Mouse (Mus musculus): ENCODE data around the gene Rapgef2. TPM values are rescaled to one million over a fixed set of nuclear protein-coding genes. Genes with fewer than 3 reads are reported as not detected.

Rapgef2 gene
- polyA plus RNA-seq, 1 experiment, result 6.0 TPM

GRCm38 (mm10) chr3:79210243-79210642 is 76.1 kb downstream of the Rapgef2 start:
- WGBS, result 17% methylated on average over 5 of the region's 5 CpGs
- H3K4me3 ChIP-seq (replicated peaks; ENCODE audit: control insufficient read depth, low read depth, low read length), result no peak overlapping the region
- no peak for TF ChIP-seq CTCF (IDR thresholded peaks at IDR 0.05; ENCODE audit: control insufficient read depth, insufficient read depth, low read length)
- TF ChIP-seq POLR2A (IDR thresholded peaks at IDR 0.05; ENCODE audit: borderline replicate concordance, control insufficient read depth, low read depth, low read length), result no peak
- H3K27ac ChIP-seq (ENCODE audit: control insufficient read depth, insufficient read depth, low read depth, low read length, poor library complexity), result no peak overlapping the region
- H3K4me1 ChIP-seq (ENCODE audit: control insufficient read depth, insufficient read depth, low read length), result no peaks in the 10 kb centered on the region; the same call in 1 of the 2 replicates

- TF ChIP-seq POLR2A (IDR thresholded peaks at IDR 0.05; ENCODE audit: borderline replicate concordance, control insufficient read depth, low read depth, low read length) (no peak), CTCF (IDR thresholded peaks at IDR 0.05; ENCODE audit: control insufficient read depth, insufficient read depth, low read length) (no peak)
- no peak overlapping the region for H3K27ac ChIP-seq (ENCODE audit: control insufficient read depth, insufficient read depth, low read depth, low read length, poor library complexity)
- no peak overlapping the region for H3K4me3 ChIP-seq (replicated peaks; ENCODE audit: control insufficient read depth, low read depth, low read length)
- peaks cover 1% of the 10 kb centered on the region; the same call in 1 of the 2 replicates for H3K4me1 ChIP-seq (ENCODE audit: control insufficient read depth, insufficient read depth, low read length)
- WGBS, result 76% methylated on average over 2 of the region's 2 CpGs
Measured at GRCm38 (mm10) chr3:79207216-79207615, 79.1 kb downstream of the Rapgef2 start.

GRCm38 (mm10) chr3:79206524-79206923 is 79.8 kb downstream of the Rapgef2 start:
- H3K27ac ChIP-seq (ENCODE audit: control insufficient read depth, insufficient read depth, low read depth, low read length, poor library complexity), result no peak overlapping the region
- 89% methylated on average over 7 of the region's 7 CpGs for WGBS
- no peak overlapping the region for H3K4me3 ChIP-seq (replicated peaks; ENCODE audit: control insufficient read depth, low read depth, low read length)
- peaks cover 1% of the 10 kb centered on the region; the same call in 1 of the 2 replicates for H3K4me1 ChIP-seq (ENCODE audit: control insufficient read depth, insufficient read depth, low read length)
- TF ChIP-seq POLR2A (IDR thresholded peaks at IDR 0.05; ENCODE audit: borderline replicate concordance, control insufficient read depth, low read depth, low read length), result no peak
- no peak for TF ChIP-seq CTCF (IDR thresholded peaks at IDR 0.05; ENCODE audit: control insufficient read depth, insufficient read depth, low read length)

DNA sequence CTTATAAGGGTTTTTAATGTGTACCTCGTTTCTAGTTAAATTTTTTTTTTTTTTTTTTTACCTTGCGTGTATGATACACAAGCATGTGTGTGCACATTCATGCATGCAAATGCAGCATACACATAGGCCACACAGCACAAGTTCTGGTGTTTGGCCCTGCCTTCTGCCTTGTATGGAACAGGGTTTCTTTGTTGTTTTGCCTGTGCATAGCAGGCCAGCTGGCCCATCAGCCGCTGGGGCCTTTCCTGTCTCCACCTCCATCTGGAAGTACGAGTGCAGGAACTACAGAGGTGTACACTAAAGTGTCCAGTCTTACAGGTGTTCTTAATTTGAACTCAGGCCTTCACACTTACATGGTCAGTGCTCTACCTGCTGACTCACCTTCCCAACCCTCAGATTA is 80.3 kb downstream of the Rapgef2 start:
- WGBS, result 82% methylated on average over 4 of the region's 4 CpGs
- Histone ChIP-seq H3K4me3 (replicated peaks; ENCODE audit: control insufficient read depth, low read depth, low read length) (no peak overlapping the region), H3K4me1 (ENCODE audit: control insufficient read depth, insufficient read depth, low read length) (peaks cover 1% of the 10 kb centered on the region; the same call in 1 of the 2 replicates), H3K27ac (ENCODE audit: control insufficient read depth, insufficient read depth, low read depth, low read length, poor library complexity) (no peak overlapping the region)
- TF ChIP-seq POLR2A (IDR thresholded peaks at IDR 0.05; ENCODE audit: borderline replicate concordance, control insufficient read depth, low read depth, low read length) (no peak), CTCF (IDR thresholded peaks at IDR 0.05; ENCODE audit: control insufficient read depth, insufficient read depth, low read length) (no peak)

GRCm38 (mm10) chr3:79205112-79205511 is 81.2 kb downstream of the Rapgef2 start:
- H3K4me1 ChIP-seq (ENCODE audit: control insufficient read depth, insufficient read depth, low read length), result peaks cover 1% of the 10 kb centered on the region; the same call in 1 of the 2 replicates
- H3K4me3 ChIP-seq (replicated peaks; ENCODE audit: control insufficient read depth, low read depth, low read length), result no peak overlapping the region
- TF ChIP-seq CTCF (IDR thresholded peaks at IDR 0.05; ENCODE audit: control insufficient read depth, insufficient read depth, low read length) (no peak), POLR2A (IDR thresholded peaks at IDR 0.05; ENCODE audit: borderline replicate concordance, control insufficient read depth, low read depth, low read length) (no peak)
- WGBS, result 52% methylated on average over 3 of the region's 3 CpGs
- H3K27ac ChIP-seq (ENCODE audit: control insufficient read depth, insufficient read depth, low read depth, low read length, poor library complexity), result no peak overlapping the region

DNA sequence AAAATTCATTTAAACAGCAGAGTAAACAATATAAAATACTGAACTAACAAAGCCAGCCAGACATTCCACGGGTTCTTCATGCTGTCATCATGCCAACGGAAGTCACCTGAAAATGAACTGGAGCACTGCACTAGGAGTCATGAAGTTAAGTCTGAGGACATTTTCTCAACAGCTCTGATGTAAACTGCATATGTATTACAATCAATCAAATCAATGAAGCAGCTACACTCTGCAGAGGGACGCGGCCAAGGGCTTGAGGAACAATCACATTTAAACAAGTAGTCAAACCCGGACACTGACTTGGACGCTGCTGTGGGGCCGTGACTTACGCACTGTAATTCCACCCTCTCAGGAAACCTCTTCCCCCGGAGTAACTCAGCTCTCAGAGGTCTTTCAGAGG is 82.1 kb downstream of the Rapgef2 start:
- no peak overlapping the region for H3K27ac ChIP-seq (ENCODE audit: control insufficient read depth, insufficient read depth, low read depth, low read length, poor library complexity)
- H3K4me1 ChIP-seq (ENCODE audit: control insufficient read depth, insufficient read depth, low read length), result peaks cover 1% of the 10 kb centered on the region; the same call in 1 of the 2 replicates
- no peak overlapping the region for H3K4me3 ChIP-seq (replicated peaks; ENCODE audit: control insufficient read depth, low read depth, low read length)
- WGBS, result 83% methylated on average over 9 of the region's 9 CpGs
- TF ChIP-seq CTCF (IDR thresholded peaks at IDR 0.05; ENCODE audit: control insufficient read depth, insufficient read depth, low read length) (no peak), POLR2A (IDR thresholded peaks at IDR 0.05; ENCODE audit: borderline replicate concordance, control insufficient read depth, low read depth, low read length) (no peak)

DNA sequence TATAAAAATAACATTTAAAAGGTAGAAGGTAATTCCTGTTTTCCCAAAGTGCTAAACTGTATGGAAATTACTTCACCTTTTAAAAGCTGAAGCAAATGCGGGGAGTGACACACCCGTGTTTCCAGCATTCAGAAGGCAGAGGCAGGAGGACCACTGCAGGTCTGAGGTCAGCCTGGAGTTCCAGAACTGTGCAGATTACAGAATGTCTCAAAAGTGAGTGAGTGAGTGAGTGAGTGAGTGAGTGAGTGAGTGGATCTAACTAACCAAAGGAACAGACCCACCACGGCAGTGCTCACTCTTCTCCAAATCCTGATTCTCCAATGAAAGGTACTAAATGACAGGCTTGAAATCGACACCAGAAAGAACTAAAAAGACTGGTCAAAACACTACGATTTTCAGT is 82.5 kb downstream of the Rapgef2 start:
- TF ChIP-seq CTCF (IDR thresholded peaks at IDR 0.05; ENCODE audit: control insufficient read depth, insufficient read depth, low read length), result no peak
- no peak for TF ChIP-seq POLR2A (IDR thresholded peaks at IDR 0.05; ENCODE audit: borderline replicate concordance, control insufficient read depth, low read depth, low read length)
- H3K4me1 ChIP-seq (ENCODE audit: control insufficient read depth, insufficient read depth, low read length), result peaks cover 1% of the 10 kb centered on the region; the same call in 1 of the 2 replicates
- 77% methylated on average over 5 of the region's 5 CpGs for WGBS
- H3K27ac ChIP-seq (ENCODE audit: control insufficient read depth, insufficient read depth, low read depth, low read length, poor library complexity), result no peak overlapping the region
- no peak overlapping the region for H3K4me3 ChIP-seq (replicated peaks; ENCODE audit: control insufficient read depth, low read depth, low read length)

DNA sequence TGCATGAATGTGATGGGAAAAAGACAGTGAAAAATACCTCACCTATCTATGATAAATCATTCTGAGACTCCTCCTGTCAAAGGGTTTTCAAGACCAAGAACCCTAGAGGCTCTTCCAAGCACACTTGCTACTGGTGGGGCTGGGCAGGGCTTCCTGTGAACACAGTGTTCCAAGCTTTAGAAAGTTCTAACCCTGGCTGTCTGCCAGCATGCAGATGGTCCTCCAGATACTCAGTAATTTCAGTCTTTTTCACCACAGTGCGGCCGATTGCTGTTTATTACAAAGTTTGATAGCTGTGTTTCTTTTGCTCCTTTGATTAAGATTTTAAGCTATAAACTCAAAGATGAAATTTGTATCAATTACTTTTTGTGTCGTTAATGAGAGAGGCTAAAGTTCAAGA is 83.1 kb downstream of the Rapgef2 start:
- no peak overlapping the region for H3K4me3 ChIP-seq (replicated peaks; ENCODE audit: control insufficient read depth, low read depth, low read length)
- H3K4me1 ChIP-seq (ENCODE audit: control insufficient read depth, insufficient read depth, low read length), result peaks cover 1% of the 10 kb centered on the region; the same call in 1 of the 2 replicates
- 33% methylated on average over 3 of the region's 3 CpGs for WGBS
- H3K27ac ChIP-seq (ENCODE audit: control insufficient read depth, insufficient read depth, low read depth, low read length, poor library complexity), result no peak overlapping the region
- TF ChIP-seq POLR2A (IDR thresholded peaks at IDR 0.05; ENCODE audit: borderline replicate concordance, control insufficient read depth, low read depth, low read length) (no peak), CTCF (IDR thresholded peaks at IDR 0.05; ENCODE audit: control insufficient read depth, insufficient read depth, low read length) (no peak)
